Mouse (Mus musculus): ENCODE measurements around the gene Spsb4.

- no peak for TF ChIP-seq CTCF (IDR thresholded peaks at IDR 0.05)
- no peak for TF ChIP-seq EP300 (IDR thresholded peaks at IDR 0.05; ENCODE audit: insufficient read depth, low read depth, low read length)
Observed at GRCm38 (mm10) chr9:97020152-97020551, 1.5 kb upstream of the Spsb4 start.

All from heart, adult 2 months (tissue).